Mouse (Mus musculus) intestine, embryonic 15.5 days (tissue): ENCODE results near the gene Srsf3. TPM values are rescaled to one million over a fixed set of nuclear protein-coding genes. Genes with fewer than 3 reads are reported as not detected.

Experiments used
- ATAC-seq: fragments of 200-750 bp; cut with Nextera tagmentation; 2 replicates; pipeline ENCODE4 v1.8.0; 2017; ENCODE audit warnings: moderate TSS enrichment, moderate library complexity
- H3K27ac ChIP-seq: fragments of 300-500 bp; sonication (generic); 2 replicates; pipeline ENCODE4 v1.5.1; 2015; ENCODE audit warnings: mild to moderate bottlenecking, inconsistent platforms
- H3K27me3 ChIP-seq: fragments of 300-500 bp; sonication (generic); replicated peaks from 2 replicates; pipeline ENCODE4 v1.6.1; 2015; ENCODE audit warnings: inconsistent platforms
- H3K36me3 ChIP-seq: fragments of 300-500 bp; sonication (generic); 2 replicates; pipeline ENCODE4 v1.6.1; 2015; ENCODE audit warnings: inconsistent platforms
- H3K4me1 ChIP-seq: fragments of 300-500 bp; sonication (generic); replicated peaks from 2 replicates; pipeline ENCODE4 v1.6.1; 2015; ENCODE audit warnings: inconsistent platforms
- H3K4me2 ChIP-seq: fragments of 300-500 bp; sonication (generic); replicated peaks from 2 replicates; pipeline ENCODE4 v1.6.1; 2015; ENCODE audit warnings: mild to moderate bottlenecking, inconsistent platforms
- H3K4me3 ChIP-seq: fragments of 300-500 bp; sonication (generic); replicated peaks from 2 replicates; pipeline ENCODE4 v1.5.1; 2015; ENCODE audit warnings: inconsistent platforms
- H3K9ac ChIP-seq: fragments of 300-500 bp; sonication (generic); 2 replicates; pipeline ENCODE4 v1.6.1; 2015; ENCODE audit warnings: inconsistent platforms
- H3K9me3 ChIP-seq: fragments of 300-500 bp; sonication (generic); 2 replicates; pipeline ENCODE4 v1.6.1; 2016; ENCODE audit warnings: inconsistent platforms
- WGBS: fragments of 180-500 bp; shearing (Covaris S2); methylation state at CpG from one replicate; pipeline ENCODE4 v1.1.7; 2015; 5-methylcytosine and 5-hydroxymethylcytosine counted together
- polyA plus RNA-seq: library from polyadenylated mRNA; unstranded; fragments of >200 nt; fragmentation: Nextera tagmentation; extraction: Ambion mirVana; gene quantifications from 2 replicates; pipeline ENCODE4 v1.2.1, GENCODE M21; 2015

Srsf3 gene
- polyA plus RNA-seq, 1 experiment from 2014 or later = 544 TPM

DNA sequence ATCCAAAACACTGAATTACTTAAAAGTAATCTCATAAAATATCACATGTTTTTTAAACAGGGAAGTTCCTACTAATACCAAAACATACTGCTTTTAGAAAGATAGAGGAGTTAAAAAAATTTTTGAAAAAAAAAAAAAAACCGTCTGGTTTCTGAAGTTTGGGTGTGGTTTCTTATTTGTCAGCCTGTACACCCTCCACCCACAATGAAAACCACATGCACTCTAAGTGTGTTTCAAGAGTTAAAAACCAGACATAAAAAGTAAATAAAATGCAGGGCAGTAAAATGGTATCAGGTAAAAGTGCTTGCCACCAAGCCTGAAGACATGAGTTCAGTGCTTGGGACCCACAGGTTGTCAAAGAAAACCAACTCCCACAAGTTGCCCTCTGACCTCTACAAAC lies 28.7 kb upstream of the Srsf3 start:
- H3K27me3 ChIP-seq = no peaks in the 10 kb centered on the region
- H3K27ac ChIP-seq = no peak overlapping the region
- no peak overlapping the region for H3K4me3 ChIP-seq
- peaks cover 16% of the 10 kb centered on the region for H3K36me3 ChIP-seq
- H3K4me1 ChIP-seq = peaks cover 7% of the 10 kb centered on the region; the same call in 1 of the 2 replicates
- ATAC-seq = no peak
- no peaks in the 10 kb centered on the region for H3K9me3 ChIP-seq
- WGBS = 81% methylated on average over 1 of the region's 1 CpGs
- H3K9ac ChIP-seq = no peak overlapping the region
- no peak overlapping the region for H3K4me2 ChIP-seq

DNA sequence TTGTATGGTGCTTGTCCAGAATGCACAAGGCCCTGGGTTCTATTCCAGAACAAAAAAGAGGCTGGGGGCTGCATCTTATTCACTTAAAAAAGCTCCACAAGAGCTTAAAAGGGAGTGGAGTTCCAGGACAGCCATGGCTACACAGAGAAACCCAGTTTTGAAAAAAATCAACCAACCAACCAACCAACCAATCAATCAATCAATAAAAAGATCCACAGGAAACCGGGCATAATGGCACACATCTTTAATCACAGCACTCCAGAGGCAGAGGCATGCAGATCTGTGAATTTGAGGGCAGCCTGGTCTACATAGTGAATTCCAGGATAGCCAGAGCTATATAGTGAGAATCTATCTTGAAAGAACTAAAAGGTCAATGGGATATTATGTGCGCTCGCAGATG lies 27.4 kb upstream of the Srsf3 start:
- Histone ChIP-seq H3K9ac (no peak overlapping the region), H3K27ac (no peak overlapping the region), H3K4me1 (peaks cover 7% of the 10 kb centered on the region; the same call in 1 of the 2 replicates), H3K4me3 (no peak overlapping the region), H3K36me3 (peaks cover 6% of the 10 kb centered on the region; the same call in 1 of the 2 replicates), H3K27me3 (no peaks in the 10 kb centered on the region), H3K4me2 (peak overlapping the region; percentile 81), H3K9me3 (no peaks in the 10 kb centered on the region)
- 87% methylated on average over 3 of the region's 3 CpGs for WGBS
- ATAC-seq = no peak

DNA sequence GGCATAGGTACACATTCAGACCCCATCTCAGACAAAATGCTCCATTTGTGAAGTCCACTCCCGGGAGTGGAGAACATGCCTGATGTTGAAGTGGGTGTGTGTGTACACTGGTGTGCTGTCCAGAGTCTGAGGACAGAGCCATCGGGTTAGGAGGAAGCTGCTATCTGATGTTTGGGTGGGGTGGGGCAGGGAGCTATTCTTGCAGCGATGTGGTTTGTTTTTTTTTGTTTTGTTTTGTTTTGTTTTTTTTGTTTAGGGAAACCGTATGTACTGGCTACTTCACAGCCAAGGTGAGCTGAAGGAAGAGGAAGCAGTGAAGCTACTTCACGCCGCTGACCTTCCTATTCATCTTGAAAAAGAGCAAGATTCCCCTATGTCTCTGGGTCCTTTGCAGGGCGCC lies 25.6 kb upstream of the Srsf3 start:
- H3K27ac ChIP-seq = peak overlapping the region; percentile 91
- no peak for ATAC-seq

DNA sequence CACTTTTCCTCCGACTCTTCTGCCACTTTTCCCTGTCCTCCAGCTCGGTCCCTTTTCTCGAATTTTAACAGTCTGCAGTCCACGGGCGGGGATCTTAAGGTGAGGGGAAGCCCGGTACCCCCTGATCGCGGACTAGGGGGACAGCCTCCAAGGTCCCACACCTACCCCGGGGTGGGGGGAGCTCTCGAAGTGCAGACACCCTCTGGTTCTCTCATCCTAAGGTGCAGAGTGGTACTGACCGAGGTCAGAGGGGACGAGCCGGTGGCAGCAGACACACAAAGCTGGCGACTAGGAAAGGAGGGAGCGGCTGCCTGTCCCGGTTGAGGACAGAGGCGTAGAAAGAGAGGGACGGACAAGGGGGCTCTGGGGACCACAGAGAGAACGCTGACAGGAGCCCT lies 25.2 kb upstream of the Srsf3 start:
- under 1% methylated on average over 19 of the region's 19 CpGs for WGBS
- peak; percentile 51 for ATAC-seq
- no peaks in the 10 kb centered on the region for H3K27me3 ChIP-seq

More for the DNA sequence above, 25.6 kb upstream of the Srsf3 start:
- H3K27me3 ChIP-seq = no peaks in the 10 kb centered on the region
- WGBS = 2% methylated on average over 7 of the region's 7 CpGs
- H3K4me2 ChIP-seq = peak overlapping the region; percentile 81
- peak overlapping the region; percentile 92 for H3K9ac ChIP-seq
- no peaks in the 10 kb centered on the region for H3K9me3 ChIP-seq
- no peaks in the 10 kb centered on the region for H3K36me3 ChIP-seq
- peak overlapping the region; percentile 96 for H3K4me3 ChIP-seq
- peaks cover 7% of the 10 kb centered on the region; the same call in 1 of the 2 replicates for H3K4me1 ChIP-seq

DNA sequence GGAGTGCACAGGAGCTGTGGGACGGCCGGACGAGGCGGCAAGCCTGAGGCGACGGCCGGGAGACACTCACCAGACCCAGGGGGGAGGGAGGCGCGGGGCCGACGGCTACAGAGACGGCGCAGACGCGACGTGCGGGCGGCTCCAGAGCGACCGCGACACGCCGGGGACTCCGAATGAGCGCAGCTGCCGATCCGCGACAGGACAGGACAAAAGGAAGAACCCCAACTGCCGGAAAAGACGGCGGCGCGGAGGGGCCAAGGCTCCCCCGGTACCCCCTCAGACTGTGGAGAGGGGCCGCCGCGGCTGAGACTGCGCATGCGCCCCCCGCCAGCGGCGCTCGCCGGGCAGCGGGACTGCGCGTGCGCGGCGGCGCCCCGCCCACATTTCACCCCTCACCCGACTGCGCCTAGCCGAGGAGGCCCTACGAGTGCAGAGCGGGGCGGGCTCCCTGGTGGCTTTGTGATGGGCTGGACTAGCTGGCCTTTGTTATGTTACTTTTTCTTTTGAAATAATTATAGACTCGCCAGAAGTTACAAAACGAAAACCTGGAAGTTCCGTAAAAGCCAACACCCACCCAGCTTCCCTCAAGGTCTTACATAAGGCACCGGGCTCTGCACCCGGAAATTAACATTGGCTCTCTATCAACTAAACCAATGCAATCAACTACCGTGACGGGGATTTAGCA lies 24.6 kb upstream of the Srsf3 start, which contains the start of gene Stk38:
Gene Stk38, minus strand, starts transcription at position 355 of the 685 bp plus-strand sequence.
- H3K27ac ChIP-seq = peak within 1 kb of the TSS; percentile 91
- H3K9ac ChIP-seq = peak within 1 kb of the TSS; percentile 92
- peak within 1 kb of the TSS; percentile 96 for H3K4me3 ChIP-seq
- peak; percentile 95 for ATAC-seq
- no peaks in the 10 kb centered on the region for H3K36me3 ChIP-seq
- H3K4me2 ChIP-seq = peak within 1 kb of the TSS; percentile 81
- under 1% methylated on average over 65 of the region's 65 CpGs for WGBS
- H3K9me3 ChIP-seq = no peaks in the 10 kb centered on the region
- H3K27me3 ChIP-seq = no peaks in the 10 kb centered on the region
- peaks cover 7% of the 10 kb centered on the region; the same call in 1 of the 2 replicates for H3K4me1 ChIP-seq

More for the DNA sequence above, 25.2 kb upstream of the Srsf3 start:
- Histone ChIP-seq H3K9ac (peak overlapping the region; percentile 92), H3K36me3 (no peaks in the 10 kb centered on the region), H3K4me2 (peak overlapping the region; percentile 81), H3K4me3 (peak overlapping the region; percentile 96), H3K4me1 (peaks cover 7% of the 10 kb centered on the region; the same call in 1 of the 2 replicates), H3K27ac (peak overlapping the region; percentile 91), H3K9me3 (no peaks in the 10 kb centered on the region)

DNA sequence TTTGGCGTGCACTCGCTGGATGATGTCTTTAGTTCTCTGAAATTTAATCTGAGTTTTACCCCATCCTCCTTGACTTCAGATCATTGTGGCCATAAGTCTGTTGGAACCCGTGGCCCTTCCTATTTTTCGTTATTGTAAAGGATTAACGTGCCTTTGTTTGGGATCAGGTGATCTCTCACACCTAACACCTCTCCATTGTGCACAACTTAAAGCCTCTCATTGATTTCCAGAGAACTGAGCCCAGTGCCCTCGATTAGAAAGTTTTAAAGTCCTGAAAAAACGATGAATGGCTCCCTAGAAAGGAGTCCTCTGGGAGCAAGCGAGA lies 24.1 kb upstream of the Srsf3 start:
- H3K36me3 ChIP-seq = no peaks in the 10 kb centered on the region
- peak overlapping the region; percentile 92 for H3K9ac ChIP-seq
- H3K9me3 ChIP-seq = no peaks in the 10 kb centered on the region
- ATAC-seq = no peak
- H3K4me1 ChIP-seq = peaks cover 7% of the 10 kb centered on the region; the same call in 1 of the 2 replicates
- peak overlapping the region; percentile 91 for H3K27ac ChIP-seq
- 19% methylated on average over 8 of the region's 8 CpGs for WGBS
- no peaks in the 10 kb centered on the region for H3K27me3 ChIP-seq
- peak overlapping the region; percentile 81 for H3K4me2 ChIP-seq
- H3K4me3 ChIP-seq = peak overlapping the region; percentile 96

DNA sequence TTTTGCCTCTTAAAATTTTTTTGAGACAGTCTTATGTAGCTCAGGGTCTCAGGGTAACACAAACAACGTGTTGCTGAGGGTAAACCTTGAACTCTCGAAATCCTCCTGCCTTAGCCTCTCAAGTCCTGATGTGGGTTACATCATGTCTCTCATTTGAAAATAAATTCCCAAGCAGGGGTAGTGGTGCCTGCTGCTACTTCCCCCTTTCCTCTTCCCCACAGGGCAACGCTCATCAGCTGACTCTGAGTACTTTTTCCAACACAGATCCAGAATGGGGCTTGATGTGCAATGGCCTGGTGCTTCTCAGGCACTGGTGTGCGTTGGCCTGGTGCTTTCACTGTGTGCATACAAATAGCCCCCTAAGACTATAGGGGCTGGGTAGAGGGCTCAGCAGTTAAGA lies 23.2 kb upstream of the Srsf3 start:
- H3K4me1 ChIP-seq = peaks cover 7% of the 10 kb centered on the region; the same call in 1 of the 2 replicates
- WGBS = 79% methylated on average over 4 of the region's 4 CpGs
- no peak overlapping the region for H3K4me3 ChIP-seq
- H3K9me3 ChIP-seq = no peaks in the 10 kb centered on the region
- H3K36me3 ChIP-seq = no peaks in the 10 kb centered on the region
- no peak overlapping the region for H3K27ac ChIP-seq
- no peaks in the 10 kb centered on the region for H3K27me3 ChIP-seq
- no peak overlapping the region for H3K9ac ChIP-seq
- no peak overlapping the region for H3K4me2 ChIP-seq
- ATAC-seq = no peak

DNA sequence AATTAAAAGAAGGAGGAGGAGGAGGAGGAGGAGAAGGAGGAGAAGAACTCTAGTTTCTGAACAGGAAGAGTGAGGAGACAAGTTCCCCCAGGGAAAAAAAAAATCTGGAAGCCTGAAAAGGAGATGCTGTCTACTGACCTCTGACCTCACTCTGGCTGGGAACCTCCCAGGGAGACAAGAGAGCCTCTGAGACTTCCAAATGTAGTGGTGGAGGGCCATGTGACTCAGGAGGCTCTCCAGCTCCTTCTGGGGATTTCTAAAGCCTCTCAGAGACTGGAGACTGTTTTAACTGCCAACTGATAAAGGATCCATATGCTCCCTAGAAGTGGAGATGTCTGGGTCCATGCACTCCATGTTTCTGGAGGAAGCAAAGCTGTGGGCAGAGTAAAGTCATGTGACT lies 18.2 kb upstream of the Srsf3 start:
- Histone ChIP-seq H3K4me1 (0 out of 2 replicates have a peak, but pooled peaks cover 2% of the 10 kb centered on the region), H3K4me2 (no peak overlapping the region), H3K9ac (no peak overlapping the region), H3K27me3 (no peaks in the 10 kb centered on the region), H3K4me3 (no peak overlapping the region), H3K9me3 (no peaks in the 10 kb centered on the region), H3K36me3 (no peaks in the 10 kb centered on the region), H3K27ac (no peak overlapping the region)
- ATAC-seq = no peak

DNA sequence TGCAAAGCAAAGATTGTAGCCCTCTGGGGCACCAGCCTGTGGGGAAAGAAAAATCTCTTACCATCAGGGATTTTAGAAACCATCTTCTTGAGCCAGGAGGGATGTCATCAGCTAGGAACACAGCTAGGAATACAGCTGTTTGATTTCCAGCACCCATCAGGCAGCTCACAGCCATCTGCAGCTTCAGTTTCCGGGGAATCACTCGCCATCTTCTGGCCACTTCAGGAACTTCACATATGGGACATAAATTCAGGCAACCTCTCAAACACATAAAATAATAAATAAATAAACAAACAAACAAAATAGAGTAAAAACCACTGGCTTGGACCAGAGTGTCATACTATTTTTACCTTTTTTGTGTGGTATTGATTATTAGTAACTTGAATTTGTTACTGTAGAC lies 16.8 kb upstream of the Srsf3 start:
- no peaks in the 10 kb centered on the region for H3K9me3 ChIP-seq
- WGBS = 46% methylated on average over 2 of the region's 2 CpGs
- no peak for ATAC-seq
- 0 out of 2 replicates have a peak, but pooled peaks cover 2% of the 10 kb centered on the region for H3K4me1 ChIP-seq
- H3K4me3 ChIP-seq = no peak overlapping the region
- H3K9ac ChIP-seq = no peak overlapping the region
- no peak overlapping the region for H3K4me2 ChIP-seq
- no peak overlapping the region for H3K27ac ChIP-seq
- no peaks in the 10 kb centered on the region for H3K27me3 ChIP-seq
- H3K36me3 ChIP-seq = no peaks in the 10 kb centered on the region

DNA sequence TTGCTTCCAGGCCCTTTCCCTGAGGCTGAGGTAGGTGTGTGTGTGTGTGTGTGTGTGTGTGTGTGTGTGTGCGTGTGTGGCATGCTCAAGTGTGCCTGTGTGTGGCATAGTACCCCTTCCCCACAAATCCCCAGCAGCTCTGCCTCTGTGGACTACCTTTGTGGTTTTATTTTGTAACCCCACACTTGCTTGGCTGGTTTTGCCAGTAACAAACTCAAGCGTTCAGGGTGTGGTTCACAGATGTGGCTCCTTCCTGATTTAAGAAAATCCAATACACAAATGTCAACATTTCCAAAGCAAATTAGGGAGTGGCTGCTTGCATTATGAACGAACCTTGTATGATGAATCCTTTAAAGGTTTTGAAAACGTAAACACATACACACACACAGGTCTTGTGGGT lies 15.7 kb upstream of the Srsf3 start:
- ATAC-seq = no peak
- no peaks in the 10 kb centered on the region for H3K9me3 ChIP-seq
- H3K36me3 ChIP-seq = no peaks in the 10 kb centered on the region
- WGBS = 68% methylated on average over 4 of the region's 4 CpGs
- H3K9ac ChIP-seq = no peak overlapping the region
- H3K27ac ChIP-seq = no peak overlapping the region
- H3K27me3 ChIP-seq = no peaks in the 10 kb centered on the region
- H3K4me2 ChIP-seq = no peak overlapping the region
- H3K4me1 ChIP-seq = 0 out of 2 replicates have a peak, but pooled peaks cover 2% of the 10 kb centered on the region
- H3K4me3 ChIP-seq = no peak overlapping the region

DNA sequence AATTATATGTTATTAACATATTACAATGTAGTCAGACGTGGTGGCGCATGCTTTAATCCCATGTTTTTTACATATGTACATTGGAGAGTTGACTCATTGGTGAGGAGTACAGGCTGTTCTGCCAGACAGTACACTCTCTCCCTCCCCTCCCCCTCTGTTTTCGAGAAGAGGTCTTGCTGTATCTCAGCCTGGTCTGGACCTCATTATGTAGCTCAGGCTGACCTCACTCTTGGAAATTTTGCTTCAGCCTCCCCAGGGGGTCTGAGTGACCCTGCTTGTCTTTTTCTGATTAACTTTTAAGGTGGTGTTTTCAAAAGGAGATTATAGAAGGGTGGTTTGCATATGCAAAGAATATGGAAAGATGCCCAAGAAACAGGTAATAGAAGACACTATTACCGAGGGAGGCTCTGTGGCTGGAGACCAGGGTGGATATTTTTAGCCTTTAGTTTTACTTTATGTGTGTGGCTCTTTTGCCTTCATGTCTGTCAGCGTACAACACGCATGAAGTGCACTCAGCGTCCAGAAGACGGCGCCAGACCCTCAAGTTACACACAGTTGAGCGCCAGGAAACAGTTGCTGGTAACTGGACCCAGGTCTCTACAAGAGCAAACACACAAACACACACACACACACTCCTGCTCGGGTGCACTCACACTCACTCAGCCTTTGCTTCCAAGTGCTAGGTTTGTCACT lies 14.0 kb upstream of the Srsf3 start:
- peaks cover 2% of the 10 kb centered on the region; the same call in 1 of the 2 replicates for H3K4me1 ChIP-seq
- H3K9me3 ChIP-seq = no peaks in the 10 kb centered on the region
- H3K9ac ChIP-seq = no peak overlapping the region
- H3K27ac ChIP-seq = no peak overlapping the region
- 53% methylated on average over 11 of the region's 11 CpGs for WGBS
- no peak overlapping the region for H3K4me3 ChIP-seq
- no peak overlapping the region for H3K4me2 ChIP-seq
- no peaks in the 10 kb centered on the region for H3K27me3 ChIP-seq
- H3K36me3 ChIP-seq = no peaks in the 10 kb centered on the region
- ATAC-seq = no peak

DNA sequence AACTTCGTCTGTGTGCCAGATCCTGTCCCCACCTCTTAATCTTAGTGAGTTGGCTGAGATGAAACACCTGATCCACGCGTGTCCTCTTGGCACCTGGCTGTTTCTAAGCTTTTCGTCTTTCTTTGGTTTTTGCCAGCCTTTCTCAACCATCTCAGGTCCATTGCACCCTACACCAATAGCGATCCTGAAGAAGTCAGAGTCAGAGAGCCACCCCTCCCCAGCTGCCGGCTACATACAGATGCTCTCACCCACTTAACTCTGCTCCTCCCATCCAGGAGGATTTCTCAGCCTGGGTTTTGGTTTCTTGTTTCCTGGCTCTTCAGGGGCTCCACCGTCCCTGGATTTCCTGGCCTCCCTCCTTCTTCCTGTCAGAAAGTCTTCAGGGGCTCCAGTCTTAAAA lies 13.0 kb upstream of the Srsf3 start:
- Histone ChIP-seq H3K4me1 (peaks cover 6% of the 10 kb centered on the region; the same call in 1 of the 2 replicates), H3K27ac (no peak overlapping the region), H3K27me3 (no peaks in the 10 kb centered on the region), H3K36me3 (no peaks in the 10 kb centered on the region), H3K9me3 (no peaks in the 10 kb centered on the region), H3K4me3 (no peak overlapping the region), H3K4me2 (no peak overlapping the region), H3K9ac (no peak overlapping the region)
- WGBS = 66% methylated on average over 7 of the region's 7 CpGs
- no peak for ATAC-seq
